Mouse (Mus musculus) liver, embryonic 11.5 days (tissue): ENCODE measurements around the gene Ipo4. TPM values are rescaled to one million over a fixed set of nuclear protein-coding genes. Genes with fewer than 3 reads are reported as not detected.

Experiments used
- ATAC-seq: fragments of 200-750 bp; cut with Nextera tagmentation; replicated peaks from 2 replicates; pipeline ENCODE4 v1.8.0; 2017; ENCODE audit warnings: moderate number of reproducible peaks, mild to moderate bottlenecking, moderate TSS enrichment, moderate library complexity; ENCODE audit not compliant: low FRiP score
- DNase-seq: peaks from one replicate; pipeline ENCODE4 v3.0.0-alpha.2; 2017; ENCODE audit warnings: low spot score
- H3K27ac ChIP-seq: fragments of 300-500 bp; sonication (generic); 2 replicates; pipeline ENCODE4 v1.5.1; 2014; ENCODE audit warnings: mild to moderate bottlenecking, low read depth, low read length, control low read depth
- H3K27me3 ChIP-seq: fragments of 300-500 bp; sonication (generic); replicated peaks from 2 replicates; pipeline ENCODE4 v1.6.1; 2014; ENCODE audit warnings: low read length, mixed read lengths; ENCODE audit not compliant: control insufficient read depth, insufficient read depth
- H3K36me3 ChIP-seq: fragments of 300-500 bp; sonication (generic); 2 replicates; pipeline ENCODE4 v1.6.1; 2014; ENCODE audit warnings: mild to moderate bottlenecking, low read length, moderate library complexity, mixed read lengths; ENCODE audit not compliant: control insufficient read depth, insufficient read depth
- H3K4me1 ChIP-seq: fragments of 300-500 bp; sonication (generic); replicated peaks from 2 replicates; pipeline ENCODE4 v1.6.1; 2014; ENCODE audit warnings: low read length, mixed read lengths; ENCODE audit not compliant: control insufficient read depth, insufficient read depth
- H3K4me2 ChIP-seq: fragments of 300-500 bp; sonication (generic); 2 replicates; pipeline ENCODE4 v1.6.1; 2014; ENCODE audit warnings: mild to moderate bottlenecking, control low read depth, moderate library complexity
- H3K4me3 ChIP-seq: fragments of 300-500 bp; sonication (generic); 2 replicates; pipeline ENCODE4 v1.5.1; 2014; ENCODE audit warnings: low read depth, low read length, control low read depth
- H3K9ac ChIP-seq: fragments of 300-500 bp; sonication (generic); 2 replicates; pipeline ENCODE4 v1.6.1; 2014; ENCODE audit warnings: low read depth, low read length, control low read depth
- H3K9me3 ChIP-seq: fragments of 300-500 bp; sonication (generic); 2 replicates; pipeline ENCODE4 v1.6.1; 2016; ENCODE audit warnings: low read length, inconsistent platforms, mixed read lengths; ENCODE audit not compliant: control insufficient read depth
- WGBS: fragments of 180-500 bp; shearing (Covaris S2); extraction: QIAGEN DNeasy Blood & Tissue Kit; methylation state at CpG from one replicate; pipeline ENCODE4 v1.1.7; 2014; 5-methylcytosine and 5-hydroxymethylcytosine counted together
- polyA plus RNA-seq: library from polyadenylated mRNA; unstranded; fragments of >200 nt; fragmentation: Nextera tagmentation; extraction: Ambion mirVana; gene quantifications from 2 replicates; pipeline ENCODE4 v1.2.1, GENCODE M21; 2014

The Ipo4 gene
- polyA plus RNA-seq = 90.1 and 92.1 TPM in 2 replicates

DNA sequence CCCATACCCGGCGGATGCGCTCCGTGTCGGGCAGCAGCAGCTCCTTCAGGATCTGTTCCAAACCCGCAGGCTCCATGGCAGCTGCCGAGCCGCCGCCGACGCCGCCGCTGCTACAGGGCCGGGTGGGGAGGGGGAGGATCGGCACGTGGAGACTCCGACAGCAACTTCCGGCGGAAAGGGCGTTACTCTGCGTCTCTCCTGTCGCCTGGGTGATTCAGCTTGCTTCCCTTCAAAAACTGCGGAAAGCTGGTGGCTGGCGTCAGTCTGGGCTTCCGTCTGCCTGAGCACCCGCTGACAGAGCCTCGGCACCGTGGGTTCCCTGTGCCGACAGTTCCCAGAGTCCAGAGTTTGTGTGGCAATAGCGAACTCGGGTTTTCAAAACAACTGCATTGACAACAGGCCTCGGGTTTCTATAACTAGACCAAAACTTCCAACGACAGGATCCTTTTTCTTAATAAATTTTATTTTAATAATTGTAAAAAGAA, at the start of gene Ipo4:
Gene Ipo4, minus strand, starts transcription at position 435 of the 485 bp plus-strand sequence.
- H3K4me1 ChIP-seq = peaks cover 12% of the 10 kb centered on the region
- H3K9ac ChIP-seq = peak within 1 kb of the TSS; percentile 76
- H3K4me2 ChIP-seq = peak within 1 kb of the TSS; percentile 94
- no peaks in the 10 kb centered on the region for H3K9me3 ChIP-seq
- no peaks in the 10 kb centered on the region for H3K27me3 ChIP-seq
- 0 out of 2 replicates have a peak within 1 kb of the TSS, but pooled peaks have one; percentile 9 for H3K27ac ChIP-seq
- peak; percentile 88 for DNase-seq
- H3K36me3 ChIP-seq = peaks cover 47% of the 10 kb centered on the region
- ATAC-seq = peak; percentile 86
- peak within 1 kb of the TSS; percentile 78 for H3K4me3 ChIP-seq
- under 1% methylated on average over 33 of the region's 33 CpGs for WGBS

DNA sequence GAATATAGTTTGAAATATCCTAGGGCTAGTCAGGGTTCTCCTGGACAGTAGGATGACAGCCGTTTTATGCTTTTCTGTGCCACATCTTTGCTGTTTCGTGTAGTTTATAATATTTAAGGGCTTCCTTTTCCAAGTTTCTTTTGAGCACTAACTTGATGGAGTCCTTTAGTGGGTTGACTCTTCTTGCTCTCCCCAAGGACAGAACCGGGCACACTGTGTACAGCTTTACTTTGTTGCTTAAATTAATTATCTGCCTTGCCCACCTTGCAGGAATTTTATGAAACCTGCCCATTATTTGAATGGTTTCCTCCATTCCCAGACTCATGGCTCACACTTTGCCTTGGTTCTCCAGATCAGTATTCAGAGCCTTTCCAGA, 46.3 kb upstream of the Ipo4 start:
- ATAC-seq (peak; percentile 3; the same call in 1 of the 2 replicates), DNase-seq (no peak)
- Histone ChIP-seq H3K4me1 (no peaks in the 10 kb centered on the region; the same call in 1 of the 2 replicates), H3K4me2 (peak overlapping the region; percentile 86), H3K4me3 (peak overlapping the region; percentile 76), H3K27ac (peak overlapping the region; percentile 32; the same call in 1 of the 2 replicates), H3K27me3 (no peaks in the 10 kb centered on the region), H3K36me3 (peaks cover 22% of the 10 kb centered on the region), H3K9me3 (no peaks in the 10 kb centered on the region), H3K9ac (peak overlapping the region; percentile 83)
- 17% methylated on average over 3 of the region's 3 CpGs for WGBS

DNA sequence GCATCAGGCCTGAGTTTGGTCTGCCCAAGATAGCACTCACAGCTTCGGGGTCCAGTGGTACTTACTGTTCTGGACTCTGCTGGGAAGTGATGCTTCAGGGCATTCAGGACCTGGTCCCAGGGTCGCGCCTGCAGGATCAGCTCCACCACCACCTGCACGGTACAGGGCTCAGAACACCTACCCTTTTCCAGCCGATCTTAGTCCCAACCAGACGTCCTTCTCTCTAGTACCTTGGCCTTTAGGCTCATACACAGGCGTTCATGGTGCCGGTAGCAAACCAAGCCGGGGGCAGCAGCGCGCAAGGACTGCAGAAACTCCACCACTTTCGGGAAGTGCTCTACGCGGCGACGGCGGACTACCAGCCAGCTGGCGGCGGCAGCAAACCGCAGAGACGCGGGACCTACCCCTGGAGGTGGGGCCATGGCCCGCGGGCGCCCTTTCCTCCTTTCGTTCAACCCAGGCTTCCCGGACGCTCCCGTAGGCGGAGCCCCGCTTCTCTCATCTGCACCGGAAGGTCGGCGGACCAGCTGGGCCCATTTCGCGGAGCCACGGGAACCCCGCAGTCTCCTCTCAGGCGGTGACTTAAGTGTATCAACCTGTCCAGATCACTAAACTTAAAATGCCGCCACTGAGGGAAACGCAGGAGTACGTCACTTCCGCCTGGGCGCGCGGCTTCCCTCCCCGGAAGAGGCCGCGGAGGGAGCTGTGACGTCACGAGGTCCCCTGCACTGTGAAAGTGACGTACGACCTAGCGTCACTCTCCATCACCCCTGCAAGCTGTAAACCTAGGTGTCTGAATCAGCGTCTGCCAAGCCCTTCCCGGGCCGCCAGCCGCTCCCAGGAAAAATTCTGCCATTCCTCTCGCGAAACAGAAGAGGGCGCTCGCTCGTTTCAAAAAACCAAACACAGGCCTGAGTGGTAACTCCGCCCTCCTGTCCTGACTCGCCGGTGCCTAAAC, 45.7 kb upstream of the Ipo4 start, which contains the start of gene Tinf2:
Gene Tinf2, minus strand, starts transcription at position 661 of the 958 bp plus-strand sequence.
- Histone ChIP-seq H3K4me1 (no peaks in the 10 kb centered on the region; the same call in 1 of the 2 replicates), H3K27ac (peak within 1 kb of the TSS; percentile 88), H3K36me3 (peaks cover 25% of the 10 kb centered on the region), H3K4me2 (peak within 1 kb of the TSS; percentile 86), H3K9ac (peak within 1 kb of the TSS; percentile 83), H3K9me3 (no peaks in the 10 kb centered on the region), H3K27me3 (no peaks in the 10 kb centered on the region), H3K4me3 (peak within 1 kb of the TSS; percentile 76)
- under 1% methylated on average over 66 of the region's 66 CpGs for WGBS
- ATAC-seq (peak; percentile 94), DNase-seq (peak; percentile 95)

DNA sequence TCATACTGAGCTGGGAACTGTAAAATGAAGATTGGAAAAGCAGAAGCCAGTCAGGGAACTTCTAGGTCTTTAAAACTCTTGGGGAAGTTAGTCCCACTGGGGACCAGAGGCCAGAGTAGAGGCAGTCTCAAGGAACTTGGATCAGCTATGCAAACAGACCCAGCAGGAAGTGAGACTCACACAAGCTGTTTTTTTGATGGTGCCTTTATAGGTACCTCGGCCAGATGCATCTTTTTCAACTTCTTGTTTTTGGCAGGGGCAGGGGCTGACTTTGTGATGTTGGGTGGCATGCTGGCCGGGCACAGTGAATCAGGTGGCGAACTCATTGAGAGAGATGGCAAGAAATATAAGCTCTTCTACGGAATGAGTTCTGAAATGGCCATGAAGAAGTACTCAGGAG, 41.9 kb upstream of the Ipo4 start:
- H3K27me3 ChIP-seq = no peaks in the 10 kb centered on the region
- no peak for DNase-seq
- ATAC-seq = no peak
- H3K27ac ChIP-seq = no peak overlapping the region
- H3K4me2 ChIP-seq = no peak overlapping the region
- H3K36me3 ChIP-seq = peaks cover 32% of the 10 kb centered on the region
- 80% methylated on average over 4 of the region's 4 CpGs for WGBS
- no peak overlapping the region for H3K4me3 ChIP-seq
- H3K9me3 ChIP-seq = no peaks in the 10 kb centered on the region
- H3K9ac ChIP-seq = no peak overlapping the region
- no peaks in the 10 kb centered on the region; the same call in 1 of the 2 replicates for H3K4me1 ChIP-seq

DNA sequence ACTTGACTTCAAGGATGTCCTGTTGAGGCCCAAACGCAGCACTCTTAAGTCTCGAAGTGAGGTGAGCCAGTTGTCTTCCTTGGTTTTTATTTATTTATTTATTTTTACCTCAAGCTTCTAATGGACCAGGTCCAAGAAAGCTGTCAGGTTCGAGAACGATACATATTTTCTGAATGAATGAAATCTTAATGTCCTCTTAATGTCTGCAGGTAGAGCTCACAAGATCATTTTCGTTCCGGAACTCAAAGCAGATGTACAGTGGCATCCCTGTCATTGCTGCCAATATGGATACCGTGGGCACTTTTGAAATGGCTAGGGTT, 36.9 kb upstream of the Ipo4 start:
- H3K9me3 ChIP-seq = no peaks in the 10 kb centered on the region
- peak overlapping the region; percentile 47 for H3K9ac ChIP-seq
- peak overlapping the region; percentile 93 for H3K4me2 ChIP-seq
- no peak for DNase-seq
- peak overlapping the region; percentile 71 for H3K4me3 ChIP-seq
- no peak for ATAC-seq
- H3K36me3 ChIP-seq = peaks cover 15% of the 10 kb centered on the region
- H3K4me1 ChIP-seq = peaks cover 9% of the 10 kb centered on the region
- H3K27me3 ChIP-seq = no peaks in the 10 kb centered on the region
- WGBS = 67% methylated on average over 7 of the region's 7 CpGs
- H3K27ac ChIP-seq = peak overlapping the region; percentile 86

DNA sequence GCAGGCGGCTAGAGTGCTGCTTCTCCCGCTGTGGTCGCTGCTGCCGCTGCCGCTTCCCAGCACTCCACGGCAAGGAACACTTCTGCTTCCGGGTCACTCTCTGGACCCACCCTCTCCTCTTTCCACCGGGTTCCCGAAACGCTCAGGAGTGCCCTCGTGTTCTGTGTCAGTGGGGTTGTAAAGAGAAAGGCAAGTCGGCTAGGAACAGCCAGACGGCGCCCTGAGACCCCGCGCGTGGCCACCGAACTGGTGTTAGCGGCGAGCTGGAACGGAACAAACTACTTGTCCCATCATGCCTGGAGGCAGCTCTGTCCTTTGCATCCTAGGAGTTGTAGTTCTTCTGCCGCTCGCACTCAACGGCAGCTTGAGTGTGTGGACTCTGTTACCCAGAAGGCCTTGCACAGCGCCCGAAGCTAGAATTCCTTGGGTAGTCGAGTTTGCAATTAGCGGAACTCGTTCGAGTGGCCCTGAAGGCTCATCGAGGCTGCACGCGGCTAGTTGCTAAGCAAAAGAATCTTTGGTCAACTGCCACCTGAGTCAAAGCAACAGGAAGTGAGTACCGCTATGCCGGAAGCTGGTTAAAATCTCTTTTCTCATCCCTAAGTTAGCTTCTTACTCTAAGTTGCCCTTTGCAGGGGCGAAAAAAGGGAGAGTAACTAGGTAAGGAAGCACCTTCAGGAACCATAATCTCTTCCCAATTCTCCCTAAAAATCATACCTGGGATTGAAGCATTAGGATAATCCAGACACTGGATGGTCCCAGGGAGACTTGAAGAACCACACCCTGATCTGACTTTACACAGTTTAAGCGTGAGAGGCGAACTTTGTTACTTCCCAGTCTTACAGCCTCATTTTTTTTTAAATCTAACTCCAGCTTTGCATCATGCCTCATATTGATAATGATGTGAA, 36.3 kb upstream of the Ipo4 start, which contains the start of the genes Gmpr2 and Nedd8:
Gene Gmpr2, plus strand, starts transcription at position 109 of the 908 bp plus-strand sequence.
Gene Nedd8, minus strand, starts transcription at position 292 of the 908 bp plus-strand sequence.
- Histone ChIP-seq H3K27me3 (no peaks in the 10 kb centered on the region), H3K4me2 (peak within 1 kb of the TSS; percentile 93), H3K9me3 (no peaks in the 10 kb centered on the region), H3K4me3 (peak within 1 kb of the TSS; percentile 71), H3K9ac (peak within 1 kb of the TSS; percentile 82), H3K27ac (peak within 1 kb of the TSS; percentile 86), H3K4me1 (peaks cover 9% of the 10 kb centered on the region), H3K36me3 (peaks cover 11% of the 10 kb centered on the region)
- DNase-seq = peak; percentile 92
- ATAC-seq = peak; percentile 98
- WGBS = under 1% methylated on average over 38 of the region's 38 CpGs

DNA sequence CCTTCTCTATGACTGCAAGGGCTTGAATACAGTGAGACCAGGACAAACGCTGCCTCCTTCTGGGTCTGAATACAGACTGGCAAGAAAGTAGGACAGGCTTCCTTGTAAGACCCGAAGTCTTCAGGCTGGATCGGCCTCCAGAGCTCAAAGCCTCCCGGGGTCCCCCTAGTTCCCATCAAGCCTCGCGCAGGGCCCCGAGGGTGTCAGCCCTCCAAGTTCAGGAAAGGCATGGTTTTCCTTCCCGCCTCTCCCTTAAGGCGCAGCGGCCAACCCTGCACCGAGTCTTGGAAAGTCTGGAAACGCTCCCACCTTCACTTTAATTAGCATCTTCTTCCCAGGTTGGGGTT, 35.7 kb upstream of the Ipo4 start:
- no peaks in the 10 kb centered on the region for H3K27me3 ChIP-seq
- H3K9me3 ChIP-seq = no peaks in the 10 kb centered on the region
- peak overlapping the region; percentile 82 for H3K9ac ChIP-seq
- peak overlapping the region; percentile 71 for H3K4me3 ChIP-seq
- DNase-seq (no peak), ATAC-seq (peak; percentile 42)
- under 1% methylated on average over 12 of the region's 12 CpGs for WGBS
- H3K36me3 ChIP-seq = peaks cover 9% of the 10 kb centered on the region; the same call in 1 of the 2 replicates
- H3K27ac ChIP-seq = peak overlapping the region; percentile 86
- H3K4me1 ChIP-seq = peaks cover 9% of the 10 kb centered on the region
- peak overlapping the region; percentile 93 for H3K4me2 ChIP-seq

DNA sequence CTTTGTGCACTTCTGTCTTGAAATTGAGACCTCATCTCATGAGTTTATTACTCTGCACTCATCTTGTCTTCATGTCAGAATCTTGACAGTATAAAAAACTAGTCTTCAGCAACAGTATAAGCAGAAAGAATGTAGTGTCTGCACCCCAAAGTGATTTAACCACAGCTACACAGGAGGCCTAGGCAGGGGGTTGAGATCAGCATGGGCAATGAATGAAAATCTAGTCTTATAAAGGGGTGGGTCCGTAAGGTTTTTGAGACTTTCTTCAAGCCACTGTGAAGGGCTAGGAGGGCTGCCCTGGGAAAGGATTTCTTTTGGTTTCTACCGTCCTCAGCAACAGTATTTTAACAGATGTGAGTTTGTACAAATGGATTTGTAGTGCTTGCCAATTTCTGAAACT, 24.9 kb upstream of the Ipo4 start:
- H3K4me1 ChIP-seq = peaks cover 8% of the 10 kb centered on the region; the same call in 1 of the 2 replicates
- H3K36me3 ChIP-seq = peaks cover 10% of the 10 kb centered on the region; the same call in 1 of the 2 replicates
- peak; percentile 13; the same call in 1 of the 2 replicates for ATAC-seq
- WGBS = 59% methylated on average over 2 of the region's 2 CpGs
- H3K27me3 ChIP-seq = no peaks in the 10 kb centered on the region
- H3K9me3 ChIP-seq = no peaks in the 10 kb centered on the region
- no peak for DNase-seq
- no peak overlapping the region for H3K27ac ChIP-seq
- peak overlapping the region; percentile 64 for H3K4me2 ChIP-seq
- no peak overlapping the region for H3K9ac ChIP-seq
- peak overlapping the region; percentile 71 for H3K4me3 ChIP-seq
